Mouse (Mus musculus) lung, embryonic 15.5 days (tissue): ENCODE results near the gene Wnt6. TPM values are rescaled to one million over a fixed set of nuclear protein-coding genes. Genes with fewer than 3 reads are reported as not detected.
"Not testable (repeated sequence)": the region's sequence is repeated elsewhere in the genome, so short reads cannot be mapped to it uniquely, and the experiment has no call there.

Experiments used
- ATAC-seq: fragments of 200-750 bp; cut with Nextera tagmentation; 2 replicates; pipeline ENCODE4 v1.8.0; 2017; ENCODE audit warnings: moderate number of reproducible peaks, borderline replicate concordance; ENCODE audit not compliant: low FRiP score, low TSS enrichment; ENCODE audit errors: extremely low read depth
- H3K27ac ChIP-seq: fragments of 300-500 bp; sonication (generic); 2 replicates; pipeline ENCODE4 v1.5.1; 2015; ENCODE audit warnings: moderate library complexity, mild to moderate bottlenecking, inconsistent platforms
- H3K27me3 ChIP-seq: fragments of 300-500 bp; sonication (generic); 2 replicates; pipeline ENCODE4 v1.6.1; 2015; ENCODE audit warnings: inconsistent platforms
- H3K36me3 ChIP-seq: fragments of 300-500 bp; sonication (generic); 2 replicates; pipeline ENCODE4 v1.6.1; 2015; ENCODE audit warnings: inconsistent platforms
- H3K4me1 ChIP-seq: fragments of 300-500 bp; sonication (generic); 2 replicates; pipeline ENCODE4 v1.6.1; 2015; ENCODE audit warnings: inconsistent platforms
- H3K4me2 ChIP-seq: fragments of 300-500 bp; sonication (generic); 2 replicates; pipeline ENCODE4 v1.6.1; 2015; ENCODE audit warnings: inconsistent platforms, mild to moderate bottlenecking, moderate library complexity
- H3K4me3 ChIP-seq: fragments of 300-500 bp; sonication (generic); 2 replicates; pipeline ENCODE4 v1.5.1; 2015; ENCODE audit warnings: mild to moderate bottlenecking, inconsistent platforms
- H3K9ac ChIP-seq: fragments of 300-500 bp; sonication (generic); 2 replicates; pipeline ENCODE4 v1.6.1; 2015; ENCODE audit warnings: inconsistent platforms
- H3K9me3 ChIP-seq: fragments of 300-500 bp; sonication (generic); 2 replicates; pipeline ENCODE4 v1.6.1; 2016; ENCODE audit warnings: inconsistent platforms
- WGBS: fragments of 180-500 bp; shearing (Covaris S2); methylation state at CpG from one replicate; pipeline ENCODE4 v1.1.7; 2015; 5-methylcytosine and 5-hydroxymethylcytosine counted together
- polyA plus RNA-seq: library from polyadenylated mRNA; unstranded; fragments of >200 nt; fragmentation: Nextera tagmentation; extraction: Ambion mirVana; gene quantifications from 2 replicates; pipeline ENCODE4 v1.2.1, GENCODE M21; 2015

Wnt6 gene
- polyA plus RNA-seq, 1 experiment from 2014 or later = 1.2 TPM

GRCm38 (mm10) chr1:74809007-74809406 lies 37.3 kb downstream of the Wnt6 start:
- peaks cover 26% of the 10 kb centered on the region for H3K4me1 ChIP-seq
- ATAC-seq = no peak
- H3K4me2 ChIP-seq = no peak overlapping the region
- no peak overlapping the region for H3K4me3 ChIP-seq
- 50% methylated on average over 10 of the region's 10 CpGs for WGBS
- H3K36me3 ChIP-seq = no peaks in the 10 kb centered on the region
- H3K27ac ChIP-seq = no peak overlapping the region
- peaks cover 59% of the 10 kb centered on the region for H3K27me3 ChIP-seq
- no peak overlapping the region for H3K9ac ChIP-seq
- no peaks in the 10 kb centered on the region for H3K9me3 ChIP-seq

GRCm38 (mm10) chr1:74814931-74815647 lies 43.4 kb downstream of the Wnt6 start:
- Histone ChIP-seq H3K27me3 (peaks cover 5% of the 10 kb centered on the region; the same call in 1 of the 2 replicates), H3K9ac (no peak overlapping the region), H3K4me3 (no peak overlapping the region), H3K4me2 (no peak overlapping the region), H3K9me3 (no peaks in the 10 kb centered on the region), H3K27ac (no peak overlapping the region), H3K4me1 (0 out of 2 replicates have a peak, but pooled peaks cover 5% of the 10 kb centered on the region), H3K36me3 (no peaks in the 10 kb centered on the region)
- no peak for ATAC-seq
- WGBS = 74% methylated on average over 9 of the region's 9 CpGs

- H3K4me2 ChIP-seq, ATAC-seq, H3K27ac ChIP-seq, H3K4me3 ChIP-seq, H3K27me3 ChIP-seq, H3K4me1 ChIP-seq, H3K9me3 ChIP-seq, H3K36me3 ChIP-seq, H3K9ac ChIP-seq: not testable (repeated sequence)
- 88% methylated on average over 6 of the region's 6 CpGs for whole genome bisulfite sequencing
Observed at GRCm38 (mm10) chr1:74815965-74816364, 44.3 kb downstream of the Wnt6 start.

DNA sequence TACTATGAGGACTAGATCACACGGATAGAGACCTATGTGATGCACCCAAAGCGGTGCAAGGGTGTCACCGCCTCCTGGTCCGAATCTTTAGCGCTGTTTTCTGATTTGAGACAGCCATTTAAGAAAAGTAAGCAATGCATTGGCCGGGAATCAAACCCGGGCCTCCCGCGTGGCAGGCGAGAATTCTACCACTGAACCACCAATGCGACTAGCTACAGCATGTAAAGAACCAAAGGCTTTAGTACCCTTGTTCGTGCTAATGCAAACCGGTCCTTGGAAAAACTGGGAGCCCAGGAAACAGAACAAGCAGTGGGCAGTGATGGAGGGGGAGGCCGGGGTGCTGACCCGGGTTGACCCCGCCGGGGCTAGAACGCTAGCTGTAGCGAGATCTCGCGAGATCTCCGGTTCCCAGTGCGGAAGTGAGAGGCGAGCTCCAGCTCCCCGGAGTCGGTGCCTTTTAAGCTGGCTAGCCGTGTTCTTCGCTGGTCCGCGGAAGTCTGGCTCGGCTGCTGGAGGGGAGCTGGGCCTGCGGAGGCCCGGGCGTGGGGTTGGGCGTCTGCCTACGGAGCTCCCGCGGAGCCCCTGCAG lies 45.0 kb downstream of the Wnt6 start:
- peak; percentile 87 for ATAC-seq
- Histone ChIP-seq H3K27me3 (no peaks in the 10 kb centered on the region; the same call in 1 of the 2 replicates), H3K36me3 (no peaks in the 10 kb centered on the region), H3K4me2 (peak overlapping the region; percentile 68), H3K4me1 (0 out of 2 replicates have a peak, but pooled peaks cover 5% of the 10 kb centered on the region), H3K9me3 (no peaks in the 10 kb centered on the region), H3K9ac (peak overlapping the region; percentile 79), H3K4me3 (peak overlapping the region; percentile 69), H3K27ac (peak overlapping the region; percentile 85)
- WGBS = 2% methylated on average over 38 of the region's 38 CpGs

GRCm38 (mm10) chr1:74817219-74817618 lies 45.5 kb downstream of the Wnt6 start:
- peak; percentile 9; the same call in 1 of the 2 replicates for ATAC-seq
- peak overlapping the region; percentile 69 for H3K4me3 ChIP-seq

GRCm38 (mm10) chr1:74818509-74818908 lies 46.8 kb downstream of the Wnt6 start:
- H3K4me2 ChIP-seq = no peak overlapping the region
- no peaks in the 10 kb centered on the region for H3K9me3 ChIP-seq
- 0 out of 2 replicates have a peak, but pooled peaks cover 5% of the 10 kb centered on the region for H3K4me1 ChIP-seq
- H3K4me3 ChIP-seq = no peak overlapping the region
- H3K9ac ChIP-seq = no peak overlapping the region
- no peak overlapping the region for H3K27ac ChIP-seq
- no peaks in the 10 kb centered on the region for H3K36me3 ChIP-seq
- WGBS = 80% methylated on average over 1 of the region's 1 CpGs
- no peak for ATAC-seq
- H3K27me3 ChIP-seq = no peaks in the 10 kb centered on the region

More at GRCm38 (mm10) chr1:74817219-74817618, 45.5 kb downstream of the Wnt6 start:
- Histone ChIP-seq H3K9me3 (no peaks in the 10 kb centered on the region), H3K9ac (peak overlapping the region; percentile 79), H3K36me3 (no peaks in the 10 kb centered on the region), H3K4me2 (peak overlapping the region; percentile 68), H3K27me3 (no peaks in the 10 kb centered on the region), H3K27ac (peak overlapping the region; percentile 85), H3K4me1 (0 out of 2 replicates have a peak, but pooled peaks cover 5% of the 10 kb centered on the region)
- WGBS = 11% methylated on average over 14 of the region's 14 CpGs

DNA sequence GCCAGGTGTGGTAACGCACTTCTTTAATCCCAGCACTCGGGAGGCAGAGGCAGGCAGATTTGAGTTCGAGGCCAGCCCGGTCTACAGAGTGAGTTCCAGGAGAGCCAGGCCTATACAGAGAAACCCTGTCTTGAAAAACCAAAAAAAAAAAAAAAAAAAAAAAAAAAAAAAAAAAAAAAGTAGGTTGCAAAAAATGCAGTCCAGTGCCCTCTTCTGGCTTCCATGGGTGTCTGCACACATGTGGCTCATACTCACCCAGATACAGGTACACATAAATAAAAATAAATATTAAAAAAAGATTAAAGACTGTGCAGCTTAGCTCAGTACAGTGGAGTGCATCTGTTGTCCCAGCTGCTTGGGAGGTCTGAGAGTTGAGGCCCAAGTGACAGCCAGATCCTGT lies 51.9 kb downstream of the Wnt6 start:
- H3K4me2 ChIP-seq, ATAC-seq: not testable (repeated sequence)

GRCm38 (mm10) chr1:74824518-74825302 lies 53.0 kb downstream of the Wnt6 start:
- H3K9me3 ChIP-seq = no peaks in the 10 kb centered on the region
- no peak overlapping the region for H3K4me3 ChIP-seq
- no peak overlapping the region for H3K27ac ChIP-seq
- no peaks in the 10 kb centered on the region for H3K4me1 ChIP-seq
- ATAC-seq = no peak
- WGBS = 35% methylated on average over 14 of the region's 14 CpGs
- no peak overlapping the region for H3K9ac ChIP-seq
- H3K27me3 ChIP-seq = no peaks in the 10 kb centered on the region
- no peak overlapping the region for H3K4me2 ChIP-seq
- no peaks in the 10 kb centered on the region for H3K36me3 ChIP-seq

More for the DNA sequence above, 51.9 kb downstream of the Wnt6 start:
- not testable (repeated sequence) for H3K9ac ChIP-seq, H3K36me3 ChIP-seq, H3K27me3 ChIP-seq, H3K4me1 ChIP-seq, H3K27ac ChIP-seq, H3K4me3 ChIP-seq, H3K9me3 ChIP-seq
- WGBS = 94% methylated on average over 4 of the region's 4 CpGs

GRCm38 (mm10) chr1:74830061-74830460 lies 58.4 kb downstream of the Wnt6 start:
- Histone ChIP-seq H3K4me2 (no peak overlapping the region), H3K36me3 (no peaks in the 10 kb centered on the region), H3K4me3 (no peak overlapping the region), H3K9me3 (no peaks in the 10 kb centered on the region), H3K27me3 (no peaks in the 10 kb centered on the region; the same call in 1 of the 2 replicates), H3K27ac (no peak overlapping the region), H3K4me1 (no peaks in the 10 kb centered on the region), H3K9ac (no peak overlapping the region)
- WGBS = 71% methylated on average over 9 of the region's 9 CpGs
- no peak for ATAC-seq

- ATAC-seq = no peak
- Histone ChIP-seq H3K4me3 (no peak overlapping the region), H3K9ac (no peak overlapping the region), H3K36me3 (no peaks in the 10 kb centered on the region), H3K4me1 (no peaks in the 10 kb centered on the region), H3K27me3 (no peaks in the 10 kb centered on the region; the same call in 1 of the 2 replicates), H3K9me3 (no peaks in the 10 kb centered on the region), H3K4me2 (no peak overlapping the region), H3K27ac (no peak overlapping the region)
- 62% methylated on average over 3 of the region's 3 CpGs for WGBS
Observed at GRCm38 (mm10) chr1:74833255-74833654, 61.6 kb downstream of the Wnt6 start.
